Comparison of ENCODE assay signal across 18 mouse cellular contexts in the genomic region with DNA sequence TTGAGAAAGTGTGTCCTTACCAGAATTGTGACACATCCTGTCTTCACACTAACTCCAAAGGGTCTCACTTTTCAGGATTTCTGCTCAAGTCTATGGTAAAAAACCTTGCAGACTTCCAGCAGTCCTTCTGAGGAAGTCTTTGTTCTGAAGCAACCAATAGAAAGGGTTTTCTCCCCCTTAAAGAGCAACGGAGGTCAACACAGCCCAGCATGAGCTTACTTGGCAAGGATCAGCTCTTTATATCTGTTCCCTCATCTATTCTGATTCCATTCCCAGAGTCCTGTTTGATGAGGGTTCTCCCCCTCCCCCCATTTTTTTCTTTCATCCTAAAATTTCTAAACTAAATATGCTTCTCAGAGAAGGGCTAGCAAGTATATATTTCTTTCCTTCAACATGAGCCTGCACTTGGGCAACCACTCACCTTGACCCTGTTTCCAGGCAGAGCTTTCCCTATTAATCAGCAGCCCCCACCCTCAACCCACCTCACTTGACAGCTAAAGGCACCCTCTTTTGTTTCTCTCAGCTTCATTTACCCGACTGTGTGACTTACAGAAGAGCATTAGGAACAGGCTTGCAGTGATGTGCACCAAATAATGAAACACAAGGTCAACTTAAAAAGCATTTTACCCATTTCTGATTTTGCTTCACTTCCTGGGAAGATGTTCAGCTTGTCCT.
DNase-seq lines count a peak whose midpoint lies in the region; ATAC-seq and TF ChIP-seq lines count a peak whose summit lies in the region.
"Had no signal": no experiment of that assay in that cellular context is flagged by ENCODE, and none has a peak within 500 bp of the region (broad histone marks: within the 10 kb centered on the region; RNA-seq: fewer than 3 reads in every experiment).

No protein-coding gene starts in this region.

- peak; percentile 7 for DNase-seq in hindbrain, embryonic 11.5 days (ENCODE audit: low spot score)
- no peak for DNase-seq in hindbrain, postnatal 0 days (ENCODE audit: low spot score)
- peak; percentile 47 for DNase-seq in embryo, embryonic 10 days (ENCODE audit: low spot score)
- peak; percentile 17 for DNase-seq in embryo, embryonic 9.5 days (ENCODE audit: extremely low spot score)
- peak; percentile 30 for DNase-seq in midbrain, embryonic 14.5 days
- DNase-seq in adrenal gland, adult 8-10 months, result no peak
- DNase-seq in liver, result no peak
- DNase-seq: adrenal gland, adult 2 months; cerebellum, adult 9-11 months; kidney, adult 9 months; kidney, postnatal 36 days; left cerebral cortex, postnatal 4 days; lung, adult 18-20 months; lung, postnatal 36 days; right cerebral cortex, postnatal 25 days; thymus, adult 2 months had no signal

- no peaks in the 10 kb centered on the region for H3K36me3 ChIP-seq in hindbrain, embryonic 11.5 days (ENCODE audit: control insufficient read depth, insufficient read depth, low read length)
- no peaks in the 10 kb centered on the region for H3K36me3 ChIP-seq in hindbrain, postnatal 0 days (ENCODE audit: insufficient read depth, low read length)
- no peaks in the 10 kb centered on the region for H3K36me3 ChIP-seq in midbrain, embryonic 14.5 days (ENCODE audit: control insufficient read depth, insufficient read depth, low read length)
- H3K36me3 ChIP-seq: heart, embryonic 13.5 days; stomach, embryonic 15.5 days had no signal

- H3K4me1 ChIP-seq in hindbrain, embryonic 11.5 days (replicated peaks; ENCODE audit: control insufficient read depth, insufficient read depth, low read length), result no peaks in the 10 kb centered on the region
- H3K4me1 ChIP-seq in hindbrain, postnatal 0 days (ENCODE audit: insufficient read depth, low read length), result no peaks in the 10 kb centered on the region
- H3K4me1 ChIP-seq in midbrain, embryonic 14.5 days (ENCODE audit: control insufficient read depth, insufficient read depth, low read length), result peaks cover 6% of the 10 kb centered on the region; the same call in 1 of the 2 replicates
- H3K4me1 ChIP-seq: heart, embryonic 13.5 days; stomach, embryonic 15.5 days had no signal

- no peak for TF ChIP-seq CTCF in hindbrain, postnatal 0 days (IDR thresholded peaks at IDR 0.05; ENCODE audit: low read depth)

- no peak overlapping the region for H3K27ac ChIP-seq in hindbrain, embryonic 11.5 days (ENCODE audit: low read depth, low read length)
- H3K27ac ChIP-seq in hindbrain, postnatal 0 days, result no peak overlapping the region
- H3K27ac ChIP-seq in midbrain, embryonic 14.5 days (replicated peaks; ENCODE audit: low read depth, low read length), result no peak overlapping the region
- H3K27ac ChIP-seq: heart, embryonic 13.5 days; stomach, embryonic 15.5 days had no signal

- peak; percentile 56; the same call in 1 of the 2 replicates for ATAC-seq in hindbrain, embryonic 11.5 days (ENCODE audit: low FRiP score)
- ATAC-seq in hindbrain, postnatal 0 days, result no peak
- peak; percentile 17; the same call in 1 of the 2 replicates for ATAC-seq in midbrain, embryonic 14.5 days (ENCODE audit: low FRiP score, low TSS enrichment)

- WGBS in hindbrain, embryonic 11.5 days, result 2% methylated on average over 2 of the region's 2 CpGs
- WGBS in hindbrain, postnatal 0 days, result 4% methylated on average over 2 of the region's 2 CpGs
- WGBS in midbrain, embryonic 14.5 days, result 1% methylated on average over 2 of the region's 2 CpGs

- H3K9me3 ChIP-seq in hindbrain, embryonic 11.5 days (ENCODE audit: control insufficient read depth, low read length), result no peaks in the 10 kb centered on the region
- H3K9me3 ChIP-seq in hindbrain, postnatal 0 days (ENCODE audit: low read length), result no peaks in the 10 kb centered on the region
- no peaks in the 10 kb centered on the region for H3K9me3 ChIP-seq in midbrain, embryonic 14.5 days (ENCODE audit: control insufficient read depth, low read length)
- H3K9me3 ChIP-seq: heart, embryonic 13.5 days; stomach, embryonic 15.5 days had no signal

- H3K4me3 ChIP-seq in hindbrain, embryonic 11.5 days (ENCODE audit: low read depth, low read length), result no peak overlapping the region
- H3K4me3 ChIP-seq in hindbrain, postnatal 0 days (ENCODE audit: low read length), result no peak overlapping the region
- no peak overlapping the region for H3K4me3 ChIP-seq in midbrain, embryonic 14.5 days (replicated peaks; ENCODE audit: low read depth, low read length)
- H3K4me3 ChIP-seq: heart, embryonic 13.5 days; stomach, embryonic 15.5 days had no signal

- no peak overlapping the region for H3K4me2 ChIP-seq in hindbrain, embryonic 11.5 days (replicated peaks; ENCODE audit: low read depth, low read length)
- H3K4me2 ChIP-seq in hindbrain, postnatal 0 days (ENCODE audit: low read depth, low read length), result no peak overlapping the region
- H3K4me2 ChIP-seq in midbrain, embryonic 14.5 days (ENCODE audit: low read length), result no peak overlapping the region
- H3K4me2 ChIP-seq: heart, embryonic 13.5 days; stomach, embryonic 15.5 days had no signal

- no peak overlapping the region for H3K9ac ChIP-seq in hindbrain, embryonic 11.5 days (ENCODE audit: low read depth, low read length)
- no peak overlapping the region for H3K9ac ChIP-seq in hindbrain, postnatal 0 days (replicated peaks; ENCODE audit: low read length)
- H3K9ac ChIP-seq in midbrain, embryonic 14.5 days (replicated peaks; ENCODE audit: low read length), result no peak overlapping the region
- H3K9ac ChIP-seq: heart, embryonic 13.5 days; stomach, embryonic 15.5 days had no signal

- no peaks in the 10 kb centered on the region for H3K27me3 ChIP-seq in hindbrain, embryonic 11.5 days (ENCODE audit: control insufficient read depth, insufficient read depth, low read length)
- no peaks in the 10 kb centered on the region for H3K27me3 ChIP-seq in hindbrain, postnatal 0 days (ENCODE audit: insufficient read depth, low read length)
- H3K27me3 ChIP-seq in midbrain, embryonic 14.5 days (ENCODE audit: control insufficient read depth, insufficient read depth, low read length), result no peaks in the 10 kb centered on the region
- H3K27me3 ChIP-seq: heart, embryonic 13.5 days; stomach, embryonic 15.5 days had no signal

Comparison
In these comparisons a context has a peak if more than half of its experiments do, and no peak if none do; other contexts are left out.
1. DNase-seq: peak in hindbrain, embryonic 11.5 days (single experiment), embryo, embryonic 10 days (single experiment), embryo, embryonic 9.5 days (single experiment) and midbrain, embryonic 14.5 days (single experiment); none in hindbrain, postnatal 0 days (single experiment), adrenal gland, adult 8-10 months (single experiment) and liver (single experiment).